Mouse (Mus musculus) T-cell, adult 66 days (primary cell): ENCODE data around the gene Ceacam16. TPM values are rescaled to one million over a fixed set of nuclear protein-coding genes. Genes with fewer than 3 reads are reported as not detected.

ENCODE experiments used
- total RNA-seq, 2 experiments: library from RNA; stranded (reverse); gene quantifications; 3 replicates in 1 of 2; 4 replicates in 1 of 2; pipeline ENCODE4 v1.2.4; 2023

The Ceacam16 gene
- under 1 TPM; 0.36 to 0.90 TPM for total RNA-seq

GRCm38 (mm10) chr7:19861199-19861598, at the start of gene Ceacam16:
Gene Ceacam16 (minus strand): TSS chr7:19861299.

GRCm38 (mm10) chr7:19887849-19888248, 26.8 kb upstream of the Ceacam16 start, which contains the start of gene Ceacam19:
Gene Ceacam19 (minus strand): TSS chr7:19887965.

GRCm38 (mm10) chr7:19851858-19852570, 9.1 kb downstream of the Ceacam16 start, which contains the start of gene Gm19345:
Gene Gm19345 (plus strand): TSS chr7:19852003.

DNA sequence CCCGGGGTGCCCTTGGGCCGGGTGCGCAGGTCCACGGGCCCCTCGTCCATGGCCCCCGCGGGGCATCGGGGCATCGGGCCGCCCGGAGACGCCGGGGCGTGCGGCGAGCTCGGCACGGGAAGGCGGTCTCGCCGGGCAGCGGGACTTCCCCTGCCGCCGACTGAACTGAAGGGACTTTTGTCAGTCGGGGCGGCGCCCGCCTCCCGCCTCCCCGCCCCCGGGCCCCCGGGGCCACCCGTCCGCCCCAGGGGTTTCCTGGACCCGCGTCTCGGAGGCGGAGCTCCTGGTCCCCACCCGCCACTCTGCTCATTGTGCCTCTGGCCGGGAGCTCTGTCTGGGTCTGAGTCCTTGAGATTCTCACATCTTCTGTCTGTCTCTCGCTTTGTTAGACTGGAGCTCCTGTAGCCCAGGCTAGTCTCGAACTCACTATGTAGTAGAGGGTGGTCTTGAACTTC, 38.5 kb downstream of the Ceacam16 start, which contains the start of gene Bcl3:
Gene Bcl3, minus strand, starts transcription at position 167 of the 455 bp plus-strand sequence.

Other genes starting within 250 kb of the Ceacam16 start
- 10 to 100 TPM; 50.3 to 55.7 TPM for gene Relb, start 231.9 kb downstream of the Ceacam16 start, total RNA-seq
- 10 to 100 TPM; 80.3 to 82.2 TPM for gene Clptm1, start 196.3 kb downstream of the Ceacam16 start, total RNA-seq
- not detected for gene Apoc2, start 183.4 kb downstream of the Ceacam16 start, total RNA-seq
- not detected for gene Gm44805, start 179.9 kb downstream of the Ceacam16 start, total RNA-seq
- not detected for gene Apoc4, start 179.8 kb downstream of the Ceacam16 start, total RNA-seq
- gene Apoc1, start 168.6 kb downstream of the Ceacam16 start, total RNA-seq = 1 to 10 TPM in 1 of 2 experiments, not detected in 1; 1.7 TPM
- gene Apoe, start 162.1 kb downstream of the Ceacam16 start, total RNA-seq = 10 to 100 TPM; 28.3 to 31.4 TPM
- 10 to 100 TPM; 55.3 to 66.2 TPM for gene Tomm40, start 145.9 kb downstream of the Ceacam16 start, total RNA-seq
- under 1 TPM in 1 of 2 experiments, not detected in 1; 0.38 TPM for gene Nectin2, start 110.8 kb downstream of the Ceacam16 start, total RNA-seq
- under 1 TPM in 1 of 2 experiments, not detected in 1; 0.24 TPM for gene Bcam, start 90.3 kb downstream of the Ceacam16 start, total RNA-seq
- gene Cblc, start 64.5 kb downstream of the Ceacam16 start, total RNA-seq = not detected
- gene Bcl3, start 38.5 kb downstream of the Ceacam16 start, total RNA-seq = 10 to 100 TPM; 29.5 to 32.2 TPM
- gene Gm19345, start 9.3 kb downstream of the Ceacam16 start, total RNA-seq = not detected
- not detected for gene Ceacam19, start 26.7 kb upstream of the Ceacam16 start, total RNA-seq
- 10 to 100 TPM; 69.4 to 80.7 TPM for gene Pvr, start 59.9 kb upstream of the Ceacam16 start, total RNA-seq
- gene Igsf23, start 89.5 kb upstream of the Ceacam16 start, total RNA-seq = 1 to 10 TPM; 3.4 to 6.3 TPM
- not detected for gene Ceacam20, start 104.1 kb upstream of the Ceacam16 start, total RNA-seq
- gene Nlrp9b, start 130.2 kb upstream of the Ceacam16 start, total RNA-seq = not detected
- gene Vmn1r91, start 238.4 kb upstream of the Ceacam16 start, total RNA-seq = not detected